Mouse (Mus musculus): ENCODE data around the gene Orm3. TPM values are rescaled to one million over a fixed set of nuclear protein-coding genes. Genes with fewer than 3 reads are reported as not detected.

Orm3 gene
- total RNA-seq, 4 experiments from 2014 or later, result not detected

DNA sequence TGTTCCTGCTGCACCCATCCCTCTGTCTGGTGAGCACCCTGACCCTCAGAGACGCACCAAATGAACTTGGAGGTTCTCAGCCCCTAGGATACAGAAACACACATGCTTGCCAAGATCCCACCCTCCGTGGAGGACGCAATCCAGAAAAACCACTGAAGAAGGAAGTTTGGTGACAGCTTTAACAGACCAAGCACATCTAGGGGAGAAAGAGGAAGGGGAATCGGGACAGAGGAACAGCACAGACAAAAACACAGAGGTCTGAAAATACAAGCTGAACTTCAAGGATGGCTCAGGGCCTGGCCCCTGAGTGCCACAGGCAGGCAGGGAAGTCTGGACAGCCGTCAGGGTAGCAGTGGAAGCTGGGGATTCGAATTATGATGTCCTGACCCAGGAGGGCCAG is 45.7 kb downstream of the Orm3 start:
- DNase-seq (ENCODE audit: low spot score in 2 of 2), result no peak

DNA sequence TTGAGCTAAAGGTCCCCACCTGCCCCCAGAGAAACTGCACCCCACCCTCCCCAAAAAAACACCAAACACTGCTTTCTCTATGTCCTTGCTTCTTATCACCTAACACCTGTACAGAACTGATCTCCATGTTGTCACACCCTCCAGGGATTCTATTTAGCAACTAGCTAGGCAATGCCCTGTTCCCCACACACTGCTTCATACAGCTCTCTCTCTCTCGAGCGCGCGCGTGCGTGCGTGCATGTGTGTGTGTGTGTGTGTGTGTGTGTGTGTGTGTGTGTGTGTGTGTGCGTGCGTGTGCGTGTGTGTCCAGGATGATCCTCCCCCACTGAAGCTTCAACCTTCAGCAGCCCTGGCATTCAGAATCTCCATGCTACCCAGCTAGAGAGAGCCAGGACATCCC is 46.1 kb downstream of the Orm3 start:
- DNase-seq (ENCODE audit: low spot score in 2 of 2), result no peak

DNA sequence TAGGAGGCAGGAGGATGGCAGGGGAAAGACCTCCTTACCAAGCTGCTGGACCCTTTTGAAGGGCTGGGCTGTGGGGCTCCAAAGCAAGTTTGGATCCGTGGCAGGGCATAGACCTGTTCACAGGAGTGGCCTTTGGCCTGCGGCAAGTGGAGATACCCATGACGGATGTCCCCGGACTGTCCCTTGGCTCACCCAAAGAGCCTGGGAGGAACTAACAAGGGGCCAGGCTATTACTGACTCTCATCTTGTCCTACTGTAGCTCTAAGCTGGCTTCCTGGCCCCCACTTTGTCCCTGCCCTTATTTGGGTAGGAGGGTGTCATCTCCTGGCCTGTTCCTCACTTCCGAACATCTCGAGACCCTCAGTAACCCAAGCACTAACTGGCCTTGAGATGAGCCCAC is 46.6 kb downstream of the Orm3 start:
- DNase-seq (ENCODE audit: low spot score in 2 of 2), result no peak

DNA sequence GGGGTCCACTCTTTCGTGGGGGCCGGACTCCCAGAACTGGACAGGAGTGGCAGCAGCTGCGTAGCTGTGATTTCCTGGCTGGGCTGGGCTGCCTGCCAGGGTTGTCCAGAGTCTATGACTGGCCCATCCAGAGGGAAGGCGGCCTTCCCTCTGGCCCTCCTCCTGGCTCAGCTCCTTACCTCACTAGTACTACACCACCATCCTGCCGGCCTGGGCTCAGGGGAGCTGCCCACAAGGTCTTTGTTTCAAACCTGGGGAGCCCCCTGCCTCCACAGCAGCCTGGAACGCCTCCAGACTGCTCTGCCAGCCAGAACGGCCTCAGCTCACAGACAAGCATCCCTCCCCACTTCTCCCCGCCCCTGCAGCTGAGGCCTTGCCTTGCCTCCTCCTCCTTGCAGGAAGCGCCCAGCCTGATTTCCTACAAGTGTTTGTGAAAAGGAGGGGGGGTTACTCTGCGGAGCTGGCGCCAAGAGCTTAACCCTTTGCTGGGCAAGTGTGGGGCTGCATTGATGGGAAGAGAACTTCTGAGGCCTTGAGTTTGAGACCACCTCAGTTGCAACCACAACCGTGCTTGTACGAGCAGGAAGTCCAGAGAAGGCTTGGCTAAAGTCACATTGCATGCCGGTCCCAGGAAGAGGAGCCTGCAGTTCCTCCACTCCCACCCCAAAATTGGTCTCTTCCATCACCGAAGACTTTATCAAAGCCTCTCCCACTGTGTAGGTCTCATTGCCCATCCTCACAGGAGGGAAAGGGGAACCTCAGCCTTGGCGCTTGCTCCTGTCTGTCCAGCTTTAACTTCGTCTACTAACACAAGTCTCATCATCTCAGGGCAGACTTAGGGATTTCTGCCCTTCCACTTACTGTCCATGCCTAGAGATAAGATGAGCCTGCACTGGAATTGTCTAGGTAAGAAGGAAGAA is 47.3 kb downstream of the Orm3 start, which contains the start of gene Akna:
Gene Akna, minus strand, starts transcription at position 315 of the 920 bp plus-strand sequence.
- peak; percentile 79 to 86 for DNase-seq (ENCODE audit: low spot score in 2 of 2)

DNA sequence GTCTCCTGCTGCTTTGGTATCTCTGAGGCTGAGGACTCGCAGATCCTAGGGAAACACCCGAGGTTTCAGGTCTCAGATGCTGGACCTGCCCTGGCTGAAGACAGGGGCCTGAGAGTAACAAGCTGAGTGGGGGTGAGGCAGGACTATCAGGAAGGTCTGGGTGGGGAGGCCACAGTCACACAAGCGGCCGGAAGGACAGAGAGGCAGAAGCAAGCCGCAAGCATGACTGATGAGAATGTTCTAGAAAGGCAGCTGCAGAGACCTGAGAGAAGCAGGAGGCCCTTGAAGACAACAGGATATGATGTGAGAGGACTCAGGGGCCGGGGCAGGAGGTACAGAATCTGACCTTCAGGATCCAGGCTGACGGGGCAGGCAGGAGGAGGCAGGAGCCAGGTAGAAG is 48.2 kb downstream of the Orm3 start:
- no peak for DNase-seq (ENCODE audit: low spot score in 2 of 2)

- DNase-seq (ENCODE audit: low spot score in 2 of 2), result no peak
Observed at GRCm38 (mm10) chr4:63405051-63405450, 49.1 kb downstream of the Orm3 start.

GRCm38 (mm10) chr4:63405683-63406082 is 49.7 kb downstream of the Orm3 start:
- DNase-seq (ENCODE audit: low spot score in 2 of 2), result no peak

GRCm38 (mm10) chr4:63408247-63408646 is 52.3 kb downstream of the Orm3 start:
- no peak for DNase-seq (ENCODE audit: low spot score in 2 of 2)

DNA sequence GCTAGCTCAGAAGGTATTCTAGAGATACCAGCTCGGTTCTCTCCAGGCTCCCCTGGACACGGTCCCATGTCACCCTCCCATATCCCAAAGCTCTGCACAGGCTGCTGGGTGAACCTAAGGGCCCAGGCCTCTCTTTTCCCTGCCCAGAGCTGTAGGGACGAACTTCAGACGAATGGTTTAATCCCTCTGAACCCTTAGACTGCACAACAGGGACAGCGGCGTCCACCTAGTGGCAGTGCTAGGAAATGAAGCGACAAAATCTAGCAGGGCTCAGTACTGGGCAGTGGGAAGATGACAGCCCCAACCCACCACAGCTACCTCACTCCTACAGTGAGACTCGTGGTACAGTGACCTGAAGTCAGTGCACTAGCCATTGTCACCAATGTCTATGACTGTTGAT is 52.7 kb downstream of the Orm3 start:
- peak in 1 of 2 experiments; percentile 34 for DNase-seq (ENCODE audit: low spot score in 2 of 2)

Other genes starting within 250 kb of the Orm3 start
- gene Ambp, start 201.4 kb upstream of the Orm3 start, total RNA-seq (2022), result not detected
- gene Kif12, start 184.0 kb upstream of the Orm3 start, total RNA-seq (2022), result not detected
- under 1 TPM; 0.17 to 0.67 (median 0.65) TPM for gene Col27a1, start 142.2 kb upstream of the Orm3 start, total RNA-seq (2022)
- gene Orm1, start 11.6 kb upstream of the Orm3 start, total RNA-seq (2022), result 1 to 10 TPM in 3 of 4 experiments, not detected in 1; 1.8 to 4.2 (median 2.1) TPM
- gene Orm2, start 6.3 kb downstream of the Orm3 start, total RNA-seq (2022), result 1 to 10 TPM in 1 of 4 experiments, not detected in 3; 1.3 TPM
- gene Akna, start 47.2 kb downstream of the Orm3 start, total RNA-seq (2022), result 1 to 10 TPM in 2 of 4 experiments, under 1 TPM in 2; 0.68 to 1.4 (median 0.96) TPM
- 1 to 10 TPM; 2.5 to 4.4 (median 4.0) TPM for gene Whrn, start 139.8 kb downstream of the Orm3 start, total RNA-seq (2022)
- 100 to 1,000 TPM; 268 to 323 (median 295) TPM for gene Atp6v1g1, start 188.6 kb downstream of the Orm3 start, total RNA-seq (2022)
- 10 to 100 TPM; 18.9 to 20.8 (median 20.1) TPM for gene Tmem268, start 202.6 kb downstream of the Orm3 start, total RNA-seq (2022)
- not detected for gene Gm11213, start 249.1 kb downstream of the Orm3 start, total RNA-seq (2022)

Data from gastrocnemius, adult 8-10 months (tissue).